Mouse (Mus musculus) embryonic facial prominence, embryonic 12.5 days (tissue): ENCODE data around the gene Tmem38b. TPM values are rescaled to one million over a fixed set of nuclear protein-coding genes. Genes with fewer than 3 reads are reported as not detected.

Experiments
- ATAC-seq: fragments of 200-750 bp; cut with Nextera tagmentation; 2 replicates; pipeline ENCODE4 v1.8.0; 2017; ENCODE audit not compliant: insufficient number of reproducible peaks, insufficient read depth, low FRiP score, low TSS enrichment
- H3K27ac ChIP-seq: fragments of 300-500 bp; sonication (generic); 2 replicates; pipeline ENCODE4 v1.5.1; 2016; ENCODE audit warnings: mild to moderate bottlenecking
- H3K27me3 ChIP-seq: fragments of 300-500 bp; sonication (generic); 2 replicates; pipeline ENCODE4 v1.6.1; 2016; ENCODE audit warnings: mild to moderate bottlenecking, moderate library complexity
- H3K36me3 ChIP-seq: fragments of 300-500 bp; sonication (generic); 2 replicates; pipeline ENCODE4 v1.6.1; 2016; ENCODE audit warnings: mild to moderate bottlenecking
- H3K4me1 ChIP-seq: fragments of 300-500 bp; sonication (generic); 2 replicates; pipeline ENCODE4 v1.6.1; 2016
- H3K4me2 ChIP-seq: fragments of 300-500 bp; sonication (generic); replicated peaks from 2 replicates; pipeline ENCODE4 v1.6.1; 2016; ENCODE audit warnings: mild to moderate bottlenecking, moderate library complexity
- H3K4me3 ChIP-seq: fragments of 300-500 bp; sonication (generic); 2 replicates; pipeline ENCODE4 v1.5.1; 2016; ENCODE audit warnings: mild to moderate bottlenecking
- H3K9ac ChIP-seq: fragments of 300-500 bp; sonication (generic); 2 replicates; pipeline ENCODE4 v1.6.1; 2016; ENCODE audit warnings: mild to moderate bottlenecking, moderate library complexity
- H3K9me3 ChIP-seq: fragments of 300-500 bp; sonication (generic); 2 replicates; pipeline ENCODE4 v1.6.1; 2016; ENCODE audit warnings: mild to moderate bottlenecking, moderate library complexity
- WGBS: fragments of 180-500 bp; shearing (Covaris S2); methylation state at CpG from one replicate; pipeline ENCODE4 v1.1.7; 2016; 5-methylcytosine and 5-hydroxymethylcytosine counted together
- polyA plus RNA-seq: library from polyadenylated mRNA; unstranded; fragments of >200 nt; fragmentation: Nextera tagmentation; extraction: Ambion mirVana; gene quantifications from 2 replicates; pipeline ENCODE4 v1.2.1, GENCODE M21; 2016

Gene Tmem38b
- polyA plus RNA-seq, 1 experiment from 2014 or later: 8.5 TPM

GRCm38 (mm10) chr4:53832321-53832720, 6.5 kb downstream of the Tmem38b start:
- Histone ChIP-seq H3K4me3 (no peak overlapping the region), H3K4me1 (peaks cover 4% of the 10 kb centered on the region; the same call in 1 of the 2 replicates), H3K27ac (no peak overlapping the region), H3K36me3 (no peaks in the 10 kb centered on the region), H3K9me3 (no peaks in the 10 kb centered on the region), H3K4me2 (no peak overlapping the region), H3K9ac (no peak overlapping the region), H3K27me3 (no peaks in the 10 kb centered on the region)
- WGBS: 61% methylated on average over 3 of the region's 3 CpGs
- no peak for ATAC-seq

GRCm38 (mm10) chr4:53836978-53837377, 11.1 kb downstream of the Tmem38b start:
- no peaks in the 10 kb centered on the region for H3K9me3 ChIP-seq
- no peaks in the 10 kb centered on the region for H3K27me3 ChIP-seq
- H3K36me3 ChIP-seq: no peaks in the 10 kb centered on the region
- H3K4me1 ChIP-seq: peaks cover 4% of the 10 kb centered on the region; the same call in 1 of the 2 replicates
- H3K9ac ChIP-seq: no peak overlapping the region
- 29% methylated on average over 5 of the region's 5 CpGs for WGBS
- ATAC-seq: no peak
- no peak overlapping the region for H3K4me3 ChIP-seq
- no peak overlapping the region for H3K4me2 ChIP-seq
- H3K27ac ChIP-seq: no peak overlapping the region

GRCm38 (mm10) chr4:53840158-53840870, 14.5 kb downstream of the Tmem38b start:
- Histone ChIP-seq H3K36me3 (no peaks in the 10 kb centered on the region), H3K4me2 (no peak overlapping the region), H3K27me3 (no peaks in the 10 kb centered on the region), H3K9ac (no peak overlapping the region), H3K27ac (no peak overlapping the region), H3K4me1 (peaks cover 1% of the 10 kb centered on the region; the same call in 1 of the 2 replicates), H3K9me3 (no peaks in the 10 kb centered on the region), H3K4me3 (no peak overlapping the region)
- no peak for ATAC-seq
- WGBS: 84% methylated on average over 15 of the region's 15 CpGs

GRCm38 (mm10) chr4:53843553-53843952, 17.7 kb downstream of the Tmem38b start:
- Histone ChIP-seq H3K27me3 (no peaks in the 10 kb centered on the region), H3K9ac (no peak overlapping the region), H3K9me3 (no peaks in the 10 kb centered on the region), H3K4me2 (no peak overlapping the region), H3K36me3 (no peaks in the 10 kb centered on the region), H3K4me3 (no peak overlapping the region), H3K4me1 (no peaks in the 10 kb centered on the region), H3K27ac (no peak overlapping the region)
- ATAC-seq: no peak
- 69% methylated on average over 8 of the region's 8 CpGs for WGBS

- Histone ChIP-seq H3K4me3 (no peak overlapping the region), H3K9me3 (no peaks in the 10 kb centered on the region), H3K4me1 (no peaks in the 10 kb centered on the region), H3K36me3 (no peaks in the 10 kb centered on the region), H3K27me3 (no peaks in the 10 kb centered on the region), H3K27ac (no peak overlapping the region), H3K9ac (no peak overlapping the region), H3K4me2 (no peak overlapping the region)
- ATAC-seq: no peak
- WGBS: 56% methylated on average over 6 of the region's 6 CpGs
These were observed 19.2 kb downstream of the Tmem38b start for GRCm38 (mm10) chr4:53844835-53845619.

GRCm38 (mm10) chr4:53845656-53846055, 19.8 kb downstream of the Tmem38b start:
- no peak overlapping the region for H3K4me2 ChIP-seq
- no peak overlapping the region for H3K27ac ChIP-seq
- H3K9ac ChIP-seq: no peak overlapping the region
- ATAC-seq: no peak
- H3K27me3 ChIP-seq: no peaks in the 10 kb centered on the region
- H3K4me3 ChIP-seq: no peak overlapping the region
- H3K36me3 ChIP-seq: no peaks in the 10 kb centered on the region
- no peaks in the 10 kb centered on the region for H3K9me3 ChIP-seq
- H3K4me1 ChIP-seq: no peaks in the 10 kb centered on the region
- 96% methylated on average over 1 of the region's 1 CpGs for WGBS

GRCm38 (mm10) chr4:53846326-53846725, 20.5 kb downstream of the Tmem38b start:
- 58% methylated on average over 2 of the region's 2 CpGs for WGBS
- no peak overlapping the region for H3K9ac ChIP-seq

GRCm38 (mm10) chr4:53847541-53847940, 21.7 kb downstream of the Tmem38b start:
- no peaks in the 10 kb centered on the region for H3K27me3 ChIP-seq
- no peaks in the 10 kb centered on the region for H3K36me3 ChIP-seq
- ATAC-seq: no peak
- H3K27ac ChIP-seq: no peak overlapping the region
- 92% methylated on average over 4 of the region's 4 CpGs for WGBS
- no peak overlapping the region for H3K9ac ChIP-seq
- H3K9me3 ChIP-seq: no peaks in the 10 kb centered on the region
- H3K4me2 ChIP-seq: no peak overlapping the region
- no peaks in the 10 kb centered on the region for H3K4me1 ChIP-seq
- no peak overlapping the region for H3K4me3 ChIP-seq

More at GRCm38 (mm10) chr4:53846326-53846725, 20.5 kb downstream of the Tmem38b start:
- no peaks in the 10 kb centered on the region for H3K36me3 ChIP-seq
- H3K4me1 ChIP-seq: no peaks in the 10 kb centered on the region
- H3K9me3 ChIP-seq: no peaks in the 10 kb centered on the region
- H3K27ac ChIP-seq: no peak overlapping the region
- H3K4me2 ChIP-seq: no peak overlapping the region
- H3K4me3 ChIP-seq: no peak overlapping the region
- no peaks in the 10 kb centered on the region for H3K27me3 ChIP-seq
- no peak for ATAC-seq

GRCm38 (mm10) chr4:53848308-53848707, 22.5 kb downstream of the Tmem38b start:
- Histone ChIP-seq H3K4me3 (no peak overlapping the region), H3K9me3 (no peaks in the 10 kb centered on the region), H3K27ac (no peak overlapping the region), H3K4me2 (no peak overlapping the region), H3K36me3 (no peaks in the 10 kb centered on the region), H3K4me1 (no peaks in the 10 kb centered on the region), H3K27me3 (no peaks in the 10 kb centered on the region), H3K9ac (no peak overlapping the region)
- ATAC-seq: no peak
- WGBS: 93% methylated on average over 3 of the region's 3 CpGs

GRCm38 (mm10) chr4:53848816-53849215, 23.0 kb downstream of the Tmem38b start:
- H3K9ac ChIP-seq: no peak overlapping the region
- 89% methylated on average over 8 of the region's 8 CpGs for WGBS
- no peak overlapping the region for H3K4me3 ChIP-seq
- no peaks in the 10 kb centered on the region for H3K4me1 ChIP-seq
- H3K36me3 ChIP-seq: no peaks in the 10 kb centered on the region
- no peak overlapping the region for H3K27ac ChIP-seq
- no peaks in the 10 kb centered on the region for H3K27me3 ChIP-seq
- no peaks in the 10 kb centered on the region for H3K9me3 ChIP-seq
- ATAC-seq: no peak
- no peak overlapping the region for H3K4me2 ChIP-seq

- H3K36me3 ChIP-seq: no peaks in the 10 kb centered on the region
- no peak for ATAC-seq
- no CpG with 5 or more reads among the region's 1 CpGs for WGBS
These were observed 24.0 kb downstream of the Tmem38b start for GRCm38 (mm10) chr4:53849804-53850203.

GRCm38 (mm10) chr4:53853333-53853732, 27.5 kb downstream of the Tmem38b start:
- H3K27me3 ChIP-seq: no peaks in the 10 kb centered on the region
- no peak overlapping the region for H3K27ac ChIP-seq
- no peak overlapping the region for H3K4me3 ChIP-seq
- H3K4me1 ChIP-seq: no peaks in the 10 kb centered on the region
- no peak overlapping the region for H3K4me2 ChIP-seq
- no peak for ATAC-seq
- H3K9ac ChIP-seq: no peak overlapping the region
- H3K9me3 ChIP-seq: no peaks in the 10 kb centered on the region
- H3K36me3 ChIP-seq: no peaks in the 10 kb centered on the region
- 73% methylated on average over 1 of the region's 1 CpGs for WGBS

More at GRCm38 (mm10) chr4:53849804-53850203, 24.0 kb downstream of the Tmem38b start:
- H3K9me3 ChIP-seq: no peaks in the 10 kb centered on the region
- H3K27ac ChIP-seq: no peak overlapping the region
- H3K9ac ChIP-seq: no peak overlapping the region
- no peaks in the 10 kb centered on the region for H3K4me1 ChIP-seq
- no peaks in the 10 kb centered on the region for H3K27me3 ChIP-seq
- H3K4me3 ChIP-seq: no peak overlapping the region
- H3K4me2 ChIP-seq: no peak overlapping the region
